Mouse (Mus musculus) effector memory CD4-positive, alpha-beta T cell, adult 5 months (primary cell): ENCODE results near the gene Mxi1. TPM values are rescaled to one million over a fixed set of nuclear protein-coding genes. Genes with fewer than 3 reads are reported as not detected.

ENCODE experiments used
- polyA plus RNA-seq: library from polyadenylated mRNA; unstranded; fragments of 100-300 nt; shearing (Covaris generic); gene quantifications from one replicate; pipeline ENCODE4 v1.2.1, GENCODE M21; 2017

The Mxi1 gene
- 111 TPM for polyA plus RNA-seq

GRCm38 (mm10) chr19:53310348-53310747, at the start of gene Mxi1:
Mxi1 (plus strand) TSS chr19:53310518.

GRCm38 (mm10) chr19:53371666-53372065, 61.3 kb downstream of the Mxi1 start, which contains the start of gene Gm10197:
Gm10197 (minus strand) TSS chr19:53371766.

GRCm38 (mm10) chr19:53390495-53391007, 80.2 kb downstream of the Mxi1 start, which contains the start of gene Smndc1:
Smndc1 (minus strand) TSS chr19:53390578.

Other genes starting within 250 kb of the Mxi1 start
- gene Add3, start 170.1 kb upstream of the Mxi1 start, polyA plus RNA-seq: 156 TPM
- gene Gm10197, start 61.2 kb downstream of the Mxi1 start, polyA plus RNA-seq: not detected
- 116 TPM for gene Smndc1, start 80.1 kb downstream of the Mxi1 start, polyA plus RNA-seq
- 1,182 TPM for gene Dusp5, start 218.6 kb downstream of the Mxi1 start, polyA plus RNA-seq